Mouse (Mus musculus) liver, embryonic 13.5 days (tissue): Measurements from ENCODE around the gene Smarca4. TPM values are rescaled to one million over a fixed set of nuclear protein-coding genes. Genes with fewer than 3 reads are reported as not detected.
A peak's percentile ranks its signal among the peaks of the same experiment; 100 is the strongest.

Source experiments
- ATAC-seq: fragments of 200-750 bp; cut with Nextera tagmentation; 2 replicates; pipeline ENCODE4 v1.8.0; 2017; ENCODE audit warnings: low read depth, mild to moderate bottlenecking, moderate number of reproducible peaks, moderate library complexity
- DNase-seq: peaks from one replicate; pipeline ENCODE4 v3.0.0; 2022
- H3K27ac ChIP-seq: fragments of 300-500 bp; sonication (generic); 2 replicates; pipeline ENCODE4 v1.5.1; 2015; ENCODE audit warnings: moderate library complexity, mild to moderate bottlenecking, inconsistent platforms
- H3K27me3 ChIP-seq: fragments of 300-500 bp; sonication (generic); 2 replicates; pipeline ENCODE4 v1.6.1; 2015; ENCODE audit warnings: mild to moderate bottlenecking, inconsistent platforms
- H3K36me3 ChIP-seq: fragments of 300-500 bp; sonication (generic); 2 replicates; pipeline ENCODE4 v1.6.1; 2015; ENCODE audit warnings: mild to moderate bottlenecking, inconsistent platforms
- H3K4me1 ChIP-seq: fragments of 300-500 bp; sonication (generic); replicated peaks from 2 replicates; pipeline ENCODE4 v1.6.1; 2015; ENCODE audit warnings: inconsistent platforms
- H3K4me2 ChIP-seq: fragments of 300-500 bp; sonication (generic); 2 replicates; pipeline ENCODE4 v1.6.1; 2015; ENCODE audit warnings: inconsistent platforms, mild to moderate bottlenecking, moderate library complexity
- H3K4me3 ChIP-seq: fragments of 300-500 bp; sonication (generic); replicated peaks from 2 replicates; pipeline ENCODE4 v1.5.1; 2015; ENCODE audit warnings: mild to moderate bottlenecking, inconsistent platforms
- H3K9ac ChIP-seq: fragments of 300-500 bp; sonication (generic); 2 replicates; pipeline ENCODE4 v1.6.1; 2015; ENCODE audit warnings: mild to moderate bottlenecking, inconsistent platforms
- H3K9me3 ChIP-seq: fragments of 300-500 bp; sonication (generic); replicated peaks from 2 replicates; pipeline ENCODE4 v1.6.1; 2016; ENCODE audit warnings: inconsistent platforms
- WGBS: fragments of 180-500 bp; shearing (Covaris S2); methylation state at CpG from one replicate; pipeline ENCODE4 v1.1.7; 2015; ENCODE audit not compliant: insufficient replicate concordance; 5-methylcytosine and 5-hydroxymethylcytosine counted together
- polyA plus RNA-seq: library from polyadenylated mRNA; unstranded; fragments of >200 nt; fragmentation: Nextera tagmentation; extraction: Ambion mirVana; gene quantifications from 2 replicates; pipeline ENCODE4 v1.2.1, GENCODE M21; 2015

Smarca4 gene
- polyA plus RNA-seq = 26.5 and 29.5 TPM in 2 replicates

- peak; percentile 99 for DNase-seq
- Histone ChIP-seq H3K36me3 (peaks cover 8% of the 10 kb centered on the region), H3K4me2 (peak within 1 kb of the TSS; percentile 85), H3K9ac (peak within 1 kb of the TSS; percentile 94), H3K4me1 (peaks cover 43% of the 10 kb centered on the region), H3K9me3 (no peaks in the 10 kb centered on the region), H3K4me3 (peak within 1 kb of the TSS; percentile 92), H3K27me3 (no peaks in the 10 kb centered on the region), H3K27ac (peak within 1 kb of the TSS; percentile 89)
- peak; percentile 94 for ATAC-seq
- WGBS = under 1% methylated on average over 44 of the region's 45 CpGs
Observed at GRCm38 (mm10) chr9:21615617-21616231, at the start of gene Smarca4. TSS of gene Smarca4 (plus strand) at chr9:21616169.

- 86% methylated on average over 1 of the region's 1 CpGs for WGBS
- H3K9ac ChIP-seq = no peak overlapping the region
- ATAC-seq (no peak), DNase-seq (no peak)
- H3K27me3 ChIP-seq = no peaks in the 10 kb centered on the region
- H3K36me3 ChIP-seq = peaks cover 43% of the 10 kb centered on the region
- no peaks in the 10 kb centered on the region for H3K9me3 ChIP-seq
- peaks cover 48% of the 10 kb centered on the region for H3K4me1 ChIP-seq
- no peak overlapping the region for H3K4me3 ChIP-seq
- H3K4me2 ChIP-seq = no peak overlapping the region
- H3K27ac ChIP-seq = peak overlapping the region; percentile 51
Observed at GRCm38 (mm10) chr9:21566538-21566937, 49.4 kb upstream of the Smarca4 start.

- WGBS = 45% methylated on average over 2 of the region's 2 CpGs
- H3K27me3 ChIP-seq = no peaks in the 10 kb centered on the region
- peak overlapping the region; percentile 51 for H3K27ac ChIP-seq
- no peaks in the 10 kb centered on the region for H3K9me3 ChIP-seq
- ATAC-seq (no peak), DNase-seq (no peak)
- H3K9ac ChIP-seq = no peak overlapping the region
- H3K4me2 ChIP-seq = no peak overlapping the region
- no peak overlapping the region for H3K4me3 ChIP-seq
- peaks cover 43% of the 10 kb centered on the region for H3K36me3 ChIP-seq
- peaks cover 45% of the 10 kb centered on the region for H3K4me1 ChIP-seq
Observed at GRCm38 (mm10) chr9:21567051-21567450, 48.9 kb upstream of the Smarca4 start.

GRCm38 (mm10) chr9:21568657-21569255 is 47.2 kb upstream of the Smarca4 start:
- Histone ChIP-seq H3K9me3 (no peaks in the 10 kb centered on the region), H3K27ac (no peak overlapping the region), H3K4me2 (no peak overlapping the region), H3K9ac (no peak overlapping the region), H3K4me1 (peaks cover 45% of the 10 kb centered on the region), H3K27me3 (no peaks in the 10 kb centered on the region), H3K4me3 (no peak overlapping the region), H3K36me3 (peaks cover 52% of the 10 kb centered on the region)
- ATAC-seq (no peak), DNase-seq (no peak)
- 78% methylated on average over 8 of the region's 8 CpGs for WGBS

GRCm38 (mm10) chr9:21574012-21574801 is 41.8 kb upstream of the Smarca4 start:
- ATAC-seq (no peak), DNase-seq (no peak)
- Histone ChIP-seq H3K4me3 (no peak overlapping the region), H3K27me3 (no peaks in the 10 kb centered on the region), H3K4me1 (0 out of 2 replicates have a peak, but pooled peaks cover 3% of the 10 kb centered on the region), H3K4me2 (no peak overlapping the region), H3K27ac (no peak overlapping the region), H3K9ac (no peak overlapping the region), H3K36me3 (peaks cover 94% of the 10 kb centered on the region), H3K9me3 (no peaks in the 10 kb centered on the region)
- 91% methylated on average over 8 of the region's 8 CpGs for WGBS

- ATAC-seq = no peak
- H3K27me3 ChIP-seq = no peaks in the 10 kb centered on the region
- DNase-seq = no peak
- no peaks in the 10 kb centered on the region for H3K9me3 ChIP-seq
- no peak overlapping the region for H3K4me3 ChIP-seq
- 91% methylated on average over 10 of the region's 10 CpGs for WGBS
- 0 out of 2 replicates have a peak, but pooled peaks cover 3% of the 10 kb centered on the region for H3K4me1 ChIP-seq
- peaks cover 94% of the 10 kb centered on the region for H3K36me3 ChIP-seq
- no peak overlapping the region for H3K4me2 ChIP-seq
- no peak overlapping the region for H3K27ac ChIP-seq
- H3K9ac ChIP-seq = no peak overlapping the region
Observed at GRCm38 (mm10) chr9:21575253-21575652, 40.7 kb upstream of the Smarca4 start.

- Histone ChIP-seq H3K4me1 (0 out of 2 replicates have a peak, but pooled peaks cover 3% of the 10 kb centered on the region), H3K36me3 (peaks cover 94% of the 10 kb centered on the region), H3K4me3 (no peak overlapping the region), H3K9me3 (no peaks in the 10 kb centered on the region), H3K4me2 (no peak overlapping the region), H3K9ac (no peak overlapping the region), H3K27me3 (no peaks in the 10 kb centered on the region), H3K27ac (no peak overlapping the region)
- 87% methylated on average over 1 of the region's 1 CpGs for WGBS
- ATAC-seq = no peak
- no peak for DNase-seq
Observed at GRCm38 (mm10) chr9:21576286-21576685, 39.7 kb upstream of the Smarca4 start.

- ATAC-seq (no peak), DNase-seq (no peak)
- H3K4me3 ChIP-seq = no peak overlapping the region
- H3K27me3 ChIP-seq = no peaks in the 10 kb centered on the region
- H3K36me3 ChIP-seq = peaks cover 94% of the 10 kb centered on the region
- H3K9ac ChIP-seq = no peak overlapping the region
- no peak overlapping the region for H3K4me2 ChIP-seq
- H3K4me1 ChIP-seq = 0 out of 2 replicates have a peak, but pooled peaks cover 3% of the 10 kb centered on the region
- H3K27ac ChIP-seq = no peak overlapping the region
- no peaks in the 10 kb centered on the region for H3K9me3 ChIP-seq
- WGBS = 83% methylated on average over 3 of the region's 3 CpGs
Observed at GRCm38 (mm10) chr9:21578226-21578625, 37.7 kb upstream of the Smarca4 start.

GRCm38 (mm10) chr9:21585401-21585800 is 30.6 kb upstream of the Smarca4 start:
- Histone ChIP-seq H3K9me3 (no peaks in the 10 kb centered on the region), H3K4me1 (no peaks in the 10 kb centered on the region), H3K36me3 (peaks cover 99% of the 10 kb centered on the region), H3K4me3 (no peak overlapping the region), H3K27me3 (no peaks in the 10 kb centered on the region), H3K27ac (no peak overlapping the region), H3K9ac (no peak overlapping the region), H3K4me2 (no peak overlapping the region)
- no peak for DNase-seq
- 83% methylated on average over 1 of the region's 1 CpGs for WGBS
- ATAC-seq = no peak

- peaks cover 75% of the 10 kb centered on the region for H3K36me3 ChIP-seq
- H3K4me1 ChIP-seq = peaks cover 13% of the 10 kb centered on the region
- WGBS = 86% methylated on average over 23 of the region's 23 CpGs
- ATAC-seq (no peak), DNase-seq (no peak)
- no peak overlapping the region for H3K4me2 ChIP-seq
- H3K4me3 ChIP-seq = no peak overlapping the region
- no peak overlapping the region for H3K9ac ChIP-seq
- H3K9me3 ChIP-seq = no peaks in the 10 kb centered on the region
- H3K27me3 ChIP-seq = no peaks in the 10 kb centered on the region
- no peak overlapping the region for H3K27ac ChIP-seq
Observed at GRCm38 (mm10) chr9:21587678-21588349, 28.2 kb upstream of the Smarca4 start.

GRCm38 (mm10) chr9:21588350-21588749 is 27.6 kb upstream of the Smarca4 start:
- no peaks in the 10 kb centered on the region for H3K27me3 ChIP-seq
- H3K4me3 ChIP-seq = no peak overlapping the region
- H3K36me3 ChIP-seq = peaks cover 69% of the 10 kb centered on the region
- no peak overlapping the region for H3K27ac ChIP-seq
- WGBS = 85% methylated on average over 8 of the region's 8 CpGs
- peaks cover 15% of the 10 kb centered on the region for H3K4me1 ChIP-seq
- H3K9me3 ChIP-seq = no peaks in the 10 kb centered on the region
- H3K4me2 ChIP-seq = no peak overlapping the region
- DNase-seq (no peak), ATAC-seq (no peak)
- H3K9ac ChIP-seq = no peak overlapping the region
